Mouse (Mus musculus): ENCODE results near the gene Sema3g. TPM values are rescaled to one million over a fixed set of nuclear protein-coding genes. Genes with fewer than 3 reads are reported as not detected.

Sema3g gene
- total and polyA plus RNA-seq, 2 experiments from 2014 or later = 0.90 to 12.7 TPM

- Histone ChIP-seq H3K4me1 (ENCODE audit: control insufficient read depth, insufficient read depth) (peaks cover 19% of the 10 kb centered on the region), H3K27me3 (ENCODE audit: control insufficient read depth, insufficient read depth, low read length) (no peaks in the 10 kb centered on the region), H3K36me3 (replicated peaks; ENCODE audit: control insufficient read depth, insufficient read depth, low read length) (peaks cover 16% of the 10 kb centered on the region), H3K4me3 (ENCODE audit: low read depth, low read length) (no peak overlapping the region), H3K9ac (replicated peaks; ENCODE audit: low read depth, low read length) (0 out of 2 replicates have a peak overlapping the region, but pooled peaks have one; percentile 23), H3K27ac (ENCODE audit: low read depth) (peak overlapping the region; percentile 40; the same call in 1 of the 2 replicates), H3K4me2 (ENCODE audit: low read depth, low read length) (no peak overlapping the region), H3K9me3 (replicated peaks; ENCODE audit: control insufficient read depth, low read length) (no peaks in the 10 kb centered on the region)
- WGBS = 28% methylated on average over 15 of the region's 15 CpGs
- ATAC-seq (ENCODE audit: insufficient read depth, low read depth) (peak; percentile 15), DNase-seq (ENCODE audit: low spot score) (no peak)
- TF ChIP-seq EP300 (IDR thresholded peaks at IDR 0.05; ENCODE audit: low read depth) = no peak
- peak; percentile 97 for TF ChIP-seq CTCF (IDR thresholded peaks at IDR 0.05; ENCODE audit: low read depth)
These were observed 2.3 kb upstream of the Sema3g start for GRCm38 (mm10) chr14:31215157-31216002.

- TF ChIP-seq CTCF (IDR thresholded peaks at IDR 0.05; ENCODE audit: low read depth) (no peak), EP300 (IDR thresholded peaks at IDR 0.05; ENCODE audit: low read depth) (no peak)
- Histone ChIP-seq H3K4me3 (ENCODE audit: low read depth, low read length) (peak within 1 kb of the TSS; percentile 17; the same call in 1 of the 2 replicates), H3K27me3 (ENCODE audit: control insufficient read depth, insufficient read depth, low read length) (no peaks in the 10 kb centered on the region), H3K4me2 (ENCODE audit: low read depth, low read length) (peak within 1 kb of the TSS; percentile 28; the same call in 1 of the 2 replicates), H3K27ac (ENCODE audit: low read depth) (peak within 1 kb of the TSS; percentile 49; the same call in 1 of the 2 replicates), H3K4me1 (ENCODE audit: control insufficient read depth, insufficient read depth) (peaks cover 19% of the 10 kb centered on the region), H3K9ac (replicated peaks; ENCODE audit: low read depth, low read length) (0 out of 2 replicates have a peak within 1 kb of the TSS, but pooled peaks have one; percentile 23), H3K36me3 (replicated peaks; ENCODE audit: control insufficient read depth, insufficient read depth, low read length) (peaks cover 6% of the 10 kb centered on the region; the same call in 1 of the 2 replicates), H3K9me3 (replicated peaks; ENCODE audit: control insufficient read depth, low read length) (no peaks in the 10 kb centered on the region)
- DNase-seq (ENCODE audit: low spot score) (no peak), ATAC-seq (ENCODE audit: insufficient read depth, low read depth) (no peak)
- WGBS = 55% methylated on average over 2 of the region's 2 CpGs
These were observed 814 bp upstream of the Sema3g start, which contains the start of gene Nisch for GRCm38 (mm10) chr14:31216846-31217245. Gene Nisch (minus strand): TSS chr14:31216946.

- 19% methylated on average over 4 of the region's 4 CpGs for WGBS
- no peak overlapping the region for H3K9ac ChIP-seq (replicated peaks; ENCODE audit: low read depth, low read length)
- no peaks in the 10 kb centered on the region for H3K9me3 ChIP-seq (replicated peaks; ENCODE audit: control insufficient read depth, low read length)
- no peak overlapping the region for H3K4me3 ChIP-seq (ENCODE audit: low read depth, low read length)
- no peak overlapping the region for H3K4me2 ChIP-seq (ENCODE audit: low read depth, low read length)
- no peaks in the 10 kb centered on the region for H3K36me3 ChIP-seq (replicated peaks; ENCODE audit: control insufficient read depth, insufficient read depth, low read length)
- peak; percentile 34 for ATAC-seq (ENCODE audit: insufficient read depth, low read depth)
- peaks cover 41% of the 10 kb centered on the region for H3K4me1 ChIP-seq (ENCODE audit: control insufficient read depth, insufficient read depth)
- TF ChIP-seq EP300 (IDR thresholded peaks at IDR 0.05; ENCODE audit: low read depth) (no peak), CTCF (IDR thresholded peaks at IDR 0.05; ENCODE audit: low read depth) (no peak)
- H3K27ac ChIP-seq (ENCODE audit: low read depth) = peak overlapping the region; percentile 39
- DNase-seq (ENCODE audit: low spot score) = no peak
- H3K27me3 ChIP-seq (ENCODE audit: control insufficient read depth, insufficient read depth, low read length) = no peaks in the 10 kb centered on the region
These were observed 9.3 kb downstream of the Sema3g start for GRCm38 (mm10) chr14:31226978-31227377.

DNA sequence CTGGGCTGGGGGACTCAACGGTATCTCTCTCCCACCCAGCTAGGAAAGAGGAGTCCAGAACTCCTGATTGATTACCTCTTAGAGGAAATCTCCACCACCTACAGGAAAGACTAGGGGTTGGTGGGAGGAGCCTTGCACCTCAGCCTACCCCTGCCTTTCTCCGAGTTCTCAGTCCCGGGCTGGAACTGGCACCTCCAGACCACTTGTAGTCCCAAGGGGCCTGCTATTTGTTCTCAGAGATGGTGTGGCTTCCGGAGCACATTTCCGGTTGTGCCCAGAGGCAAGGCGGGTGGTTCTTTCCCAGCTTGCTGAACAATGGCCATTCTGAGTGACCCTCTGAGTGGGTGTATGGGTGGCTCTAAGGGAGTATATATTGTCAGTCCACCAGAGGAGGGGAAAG lies 10.6 kb downstream of the Sema3g start:
- DNase-seq (ENCODE audit: low spot score) (no peak), ATAC-seq (ENCODE audit: insufficient read depth, low read depth) (no peak)
- TF ChIP-seq EP300 (IDR thresholded peaks at IDR 0.05; ENCODE audit: low read depth) (0 out of 2 replicates have a peak, but pooled peaks have one; percentile 29), CTCF (IDR thresholded peaks at IDR 0.05; ENCODE audit: low read depth) (no peak)
- Histone ChIP-seq H3K9ac (replicated peaks; ENCODE audit: low read depth, low read length) (no peak overlapping the region), H3K27me3 (ENCODE audit: control insufficient read depth, insufficient read depth, low read length) (no peaks in the 10 kb centered on the region), H3K27ac (ENCODE audit: low read depth) (peak overlapping the region; percentile 39), H3K9me3 (replicated peaks; ENCODE audit: control insufficient read depth, low read length) (no peaks in the 10 kb centered on the region), H3K4me1 (ENCODE audit: control insufficient read depth, insufficient read depth) (peaks cover 41% of the 10 kb centered on the region), H3K4me2 (ENCODE audit: low read depth, low read length) (no peak overlapping the region), H3K36me3 (replicated peaks; ENCODE audit: control insufficient read depth, insufficient read depth, low read length) (no peaks in the 10 kb centered on the region), H3K4me3 (ENCODE audit: low read depth, low read length) (no peak overlapping the region)
- WGBS = 65% methylated on average over 6 of the region's 6 CpGs

- no peak overlapping the region for H3K9ac ChIP-seq (replicated peaks; ENCODE audit: low read depth, low read length)
- H3K36me3 ChIP-seq (replicated peaks; ENCODE audit: control insufficient read depth, insufficient read depth, low read length) = no peaks in the 10 kb centered on the region
- H3K27me3 ChIP-seq (ENCODE audit: control insufficient read depth, insufficient read depth, low read length) = no peaks in the 10 kb centered on the region
- no peak for DNase-seq (ENCODE audit: low spot score)
- 55% methylated on average over 8 of the region's 8 CpGs for WGBS
- ATAC-seq (ENCODE audit: insufficient read depth, low read depth) = no peak
- H3K27ac ChIP-seq (ENCODE audit: low read depth) = peak overlapping the region; percentile 33; the same call in 1 of the 2 replicates
- H3K4me3 ChIP-seq (ENCODE audit: low read depth, low read length) = no peak overlapping the region
- H3K4me2 ChIP-seq (ENCODE audit: low read depth, low read length) = no peak overlapping the region
- peaks cover 31% of the 10 kb centered on the region for H3K4me1 ChIP-seq (ENCODE audit: control insufficient read depth, insufficient read depth)
- no peaks in the 10 kb centered on the region for H3K9me3 ChIP-seq (replicated peaks; ENCODE audit: control insufficient read depth, low read length)
- TF ChIP-seq CTCF (IDR thresholded peaks at IDR 0.05; ENCODE audit: low read depth) (no peak), EP300 (IDR thresholded peaks at IDR 0.05; ENCODE audit: low read depth) (no peak)
These were observed 12.8 kb downstream of the Sema3g start for GRCm38 (mm10) chr14:31230442-31230841.

Data from heart, postnatal 0 days (tissue).